Mouse (Mus musculus) monocyte, adult 59 days (primary cell): Measurements from ENCODE around the gene Nupl1. TPM values are rescaled to one million over a fixed set of nuclear protein-coding genes. Genes with fewer than 3 reads are reported as not detected.

Experiments used
- total RNA-seq, 2 experiments: library from RNA; stranded (reverse); gene quantifications; one replicate each; pipeline ENCODE4 v1.2.4; 2023

Gene Nupl1
- total RNA-seq, result under 1 TPM in 1 of 2 experiments, not detected in 1; 0.21 TPM

GRCm38 (mm10) chr14:60251281-60252003 lies at the start of gene Nupl1, which contains the start of gene Gm49336:
Gene Nupl1 (minus strand): TSS chr14:60251431.
Gene Gm49336 (minus strand): TSS chr14:60251507.

GRCm38 (mm10) chr14:60264990-60265876 lies 14.0 kb upstream of the Nupl1 start, which contains the start of gene Mtmr6:
Gene Mtmr6 (plus strand): TSS chr14:60265228.

DNA sequence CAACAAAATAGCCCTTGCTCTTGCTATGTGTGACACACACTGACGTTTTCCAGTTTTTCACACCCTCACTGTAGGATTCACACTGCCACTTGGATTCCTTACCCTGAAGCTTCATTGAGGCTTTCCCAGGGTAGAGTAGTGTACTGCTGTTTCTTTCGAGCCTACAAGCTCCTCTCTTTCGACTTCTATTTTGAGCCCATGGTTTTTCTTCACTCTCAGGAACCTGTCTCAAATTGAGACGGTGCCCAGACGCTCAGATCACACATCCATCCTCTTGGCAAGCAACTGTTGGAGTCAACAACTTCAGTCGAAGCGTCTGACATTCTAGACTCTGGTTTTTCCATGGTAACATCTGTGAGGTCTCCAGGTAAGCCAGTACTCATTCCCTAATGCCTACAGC lies 54.3 kb downstream of the Nupl1 start, which contains the start of gene Atp8a2:
Gene Atp8a2, minus strand, starts transcription at position 296 of the 400 bp plus-strand sequence.

Other genes starting within 250 kb of the Nupl1 start
- 1 to 10 TPM in 1 of 2 experiments, under 1 TPM in 1; 0.27 to 1.7 TPM for gene Atp8a2, start 54.3 kb downstream of the Nupl1 start, total RNA-seq
- 10 to 100 TPM; 40.6 to 47.7 TPM for gene Gm49336, start 76 bp upstream of the Nupl1 start, total RNA-seq
- 10 to 100 TPM; 93.7 to 95.5 TPM for gene Mtmr6, start 13.8 kb upstream of the Nupl1 start, total RNA-seq
- not detected for gene Amer2, start 121.8 kb upstream of the Nupl1 start, total RNA-seq